Mouse (Mus musculus): ENCODE measurements at regions not wholly inside any gene's neighbourhood (a gene's known extent, or its start where the extent isn't known, plus 50 kb on each side); places are given as distances from the start of the nearest gene placed in this dataset.

DNA sequence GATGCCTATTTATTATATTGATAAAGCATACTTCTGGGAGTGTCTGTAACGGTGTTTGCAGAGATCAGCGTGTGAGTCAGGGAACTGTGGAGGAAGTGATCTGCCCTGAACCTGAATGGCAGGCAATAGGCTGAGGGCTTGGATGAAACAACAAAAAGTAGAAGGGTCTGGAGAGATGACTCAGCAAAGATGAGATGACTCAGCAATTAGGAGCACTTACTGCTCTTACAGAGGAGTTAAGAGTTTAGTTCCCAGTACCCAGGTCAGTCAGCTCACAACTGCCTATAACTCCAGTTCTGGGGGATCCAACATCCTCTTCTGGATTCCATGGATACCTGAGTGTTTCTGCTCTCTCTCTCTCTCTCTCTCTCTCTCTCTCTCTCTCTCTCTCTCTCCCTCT lies 277.6 kb downstream of the 3100002H09Rik start:
- H3K27me3 ChIP-seq (ENCODE audit: control insufficient read depth, insufficient read depth, low read length), result no peaks in the 10 kb centered on the region
- H3K27ac ChIP-seq (ENCODE audit: insufficient read depth, low read length), result no peak overlapping the region
- no peaks in the 10 kb centered on the region for H3K4me1 ChIP-seq (ENCODE audit: control insufficient read depth, insufficient read depth, insufficient read length)
- H3K36me3 ChIP-seq (ENCODE audit: control insufficient read depth, insufficient read depth, low read length), result no peaks in the 10 kb centered on the region
- DNase-seq (ENCODE audit: low read depth in 1 of 2, low spot score in 2 of 2), result no peak
- H3K4me3 ChIP-seq (ENCODE audit: extremely low read depth, insufficient read depth, insufficient read length), result no peak overlapping the region
- TF ChIP-seq POLR2A (IDR thresholded peaks at IDR 0.05; ENCODE audit: low read depth, low read length) (no peak), CTCF (IDR thresholded peaks at IDR 0.05; ENCODE audit: extremely low read depth, insufficient read depth, insufficient read length, insufficient replicate concordance) (no peak)
- 56% methylated on average over 2 of the region's 2 CpGs for WGBS

DNA sequence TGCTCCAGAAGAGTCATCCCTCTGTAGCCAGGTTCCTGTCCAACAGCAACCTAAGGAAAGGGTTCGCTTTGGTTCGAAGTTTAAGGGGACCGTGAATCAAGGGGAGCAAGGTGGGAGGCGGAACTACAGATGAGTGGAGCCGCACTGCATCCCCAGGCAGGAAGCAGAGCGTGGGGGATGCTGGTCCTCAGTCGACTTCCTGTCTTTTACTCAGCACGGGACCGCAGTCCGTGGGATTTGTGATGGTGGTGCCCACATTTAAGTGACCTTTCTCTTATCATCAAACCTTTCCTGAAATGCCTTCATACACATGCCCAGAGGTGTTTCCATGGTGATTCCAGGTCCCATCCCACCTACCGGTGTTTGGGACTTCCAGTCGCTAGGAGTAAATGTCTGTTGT lies 278.2 kb downstream of the 3100002H09Rik start:
- Histone ChIP-seq H3K27me3 (ENCODE audit: control insufficient read depth, insufficient read depth, low read length) (no peaks in the 10 kb centered on the region), H3K4me3 (ENCODE audit: extremely low read depth, insufficient read depth, insufficient read length) (no peak overlapping the region), H3K27ac (ENCODE audit: insufficient read depth, low read length) (no peak overlapping the region), H3K4me1 (ENCODE audit: control insufficient read depth, insufficient read depth, insufficient read length) (no peaks in the 10 kb centered on the region), H3K36me3 (ENCODE audit: control insufficient read depth, insufficient read depth, low read length) (no peaks in the 10 kb centered on the region)
- no peak for TF ChIP-seq CTCF (IDR thresholded peaks at IDR 0.05; ENCODE audit: extremely low read depth, insufficient read depth, insufficient read length, insufficient replicate concordance)
- no peak for DNase-seq (ENCODE audit: low read depth in 1 of 2, low spot score in 2 of 2)
- 81% methylated on average over 12 of the region's 12 CpGs for WGBS

DNA sequence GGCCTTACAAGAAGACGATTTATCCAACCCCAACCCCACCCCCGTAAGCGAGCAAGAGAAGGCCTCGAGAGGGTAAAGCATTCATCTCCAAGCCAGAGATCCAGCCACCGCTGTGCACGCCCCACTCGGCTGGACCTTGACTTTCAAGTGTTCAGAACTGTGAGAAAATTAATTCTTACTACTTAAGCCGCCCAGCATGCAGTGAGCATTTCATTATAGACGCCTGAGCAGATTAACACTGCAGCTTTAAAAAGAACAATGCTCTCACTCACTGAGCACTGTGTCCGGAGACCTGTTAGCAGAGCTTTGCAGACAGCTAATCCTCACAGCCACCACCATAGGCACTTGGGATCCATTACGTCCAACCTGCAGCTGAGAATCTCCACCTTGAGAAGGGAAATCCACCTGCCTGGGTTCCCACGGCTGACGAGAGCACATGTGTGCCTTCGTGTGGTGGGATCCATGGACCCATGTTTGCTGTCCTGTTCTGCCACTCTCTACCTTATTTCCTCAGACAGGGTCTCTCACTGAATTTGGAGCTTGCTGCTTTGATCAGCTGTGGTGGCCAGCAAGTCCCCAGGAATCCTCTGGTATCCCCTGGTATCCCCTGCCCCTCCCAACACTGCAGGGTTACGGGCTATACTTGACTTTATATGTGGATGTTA lies 281.4 kb downstream of the 3100002H09Rik start:
- H3K27me3 ChIP-seq (ENCODE audit: control insufficient read depth, insufficient read depth, low read length), result no peaks in the 10 kb centered on the region
- H3K4me3 ChIP-seq (ENCODE audit: extremely low read depth, insufficient read depth, insufficient read length), result no peak overlapping the region
- no peaks in the 10 kb centered on the region for H3K36me3 ChIP-seq (ENCODE audit: control insufficient read depth, insufficient read depth, low read length)
- H3K27ac ChIP-seq (ENCODE audit: insufficient read depth, low read length), result no peak overlapping the region
- 83% methylated on average over 15 of the region's 15 CpGs for WGBS
- H3K4me1 ChIP-seq (ENCODE audit: control insufficient read depth, insufficient read depth, insufficient read length), result no peaks in the 10 kb centered on the region
- DNase-seq (ENCODE audit: low read depth in 1 of 2, low spot score in 2 of 2), result no peak
- no peak for TF ChIP-seq CTCF (IDR thresholded peaks at IDR 0.05; ENCODE audit: extremely low read depth, insufficient read depth, insufficient read length, insufficient replicate concordance)
- no peak for TF ChIP-seq POLR2A (IDR thresholded peaks at IDR 0.05; ENCODE audit: low read depth, low read length)

DNA sequence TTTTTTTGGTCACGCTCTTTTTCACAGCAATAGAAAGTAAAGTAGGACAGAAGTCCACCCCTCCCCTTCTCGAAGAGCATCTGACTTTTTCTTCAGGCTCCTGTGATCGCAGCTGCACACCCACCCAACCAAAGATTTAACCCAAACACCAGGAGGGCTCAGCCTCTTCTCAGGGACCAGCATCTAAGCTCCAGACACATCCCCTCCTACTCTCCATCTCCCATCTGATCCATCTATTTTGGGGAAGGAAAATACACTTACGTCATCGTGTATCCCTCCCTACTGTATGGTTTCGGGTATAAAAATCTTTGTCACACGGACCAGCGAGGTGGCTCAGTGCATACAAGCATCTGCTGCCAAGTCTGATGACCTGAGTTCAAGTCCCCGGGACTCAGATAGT lies 284.3 kb downstream of the 3100002H09Rik start:
- Histone ChIP-seq H3K4me1 (ENCODE audit: control insufficient read depth, insufficient read depth, insufficient read length) (no peaks in the 10 kb centered on the region), H3K36me3 (ENCODE audit: control insufficient read depth, insufficient read depth, low read length) (no peaks in the 10 kb centered on the region), H3K4me3 (ENCODE audit: extremely low read depth, insufficient read depth, insufficient read length) (no peak overlapping the region), H3K27me3 (ENCODE audit: control insufficient read depth, insufficient read depth, low read length) (no peaks in the 10 kb centered on the region), H3K27ac (ENCODE audit: insufficient read depth, low read length) (no peak overlapping the region)
- 88% methylated on average over 9 of the region's 9 CpGs for WGBS
- TF ChIP-seq CTCF (IDR thresholded peaks at IDR 0.05; ENCODE audit: extremely low read depth, insufficient read depth, insufficient read length, insufficient replicate concordance), result no peak
- TF ChIP-seq POLR2A (IDR thresholded peaks at IDR 0.05; ENCODE audit: low read depth, low read length), result no peak
- DNase-seq (ENCODE audit: low read depth in 1 of 2, low spot score in 2 of 2), result no peak

DNA sequence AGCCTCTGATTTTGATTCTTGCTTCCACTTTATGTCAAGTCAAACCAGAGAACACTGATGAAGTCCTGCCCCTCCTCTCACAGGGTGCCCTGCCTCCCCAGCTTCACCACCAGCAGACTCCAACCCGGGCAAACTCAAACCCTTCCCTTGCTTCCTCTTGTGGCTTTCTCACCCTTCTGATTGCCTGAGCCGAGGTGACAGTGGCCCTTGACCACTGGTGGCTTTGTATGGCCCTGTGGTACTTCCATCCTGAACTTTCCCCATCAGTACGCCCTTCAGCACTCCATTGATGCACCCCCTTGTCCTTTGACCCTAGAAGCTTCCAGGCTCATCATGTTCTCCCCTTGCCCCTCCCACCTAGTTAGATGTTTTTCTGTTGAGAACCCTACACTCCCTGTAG lies 287.0 kb downstream of the 3100002H09Rik start:
- H3K27ac ChIP-seq (ENCODE audit: insufficient read depth, low read length), result no peak overlapping the region
- WGBS, result 43% methylated on average over 3 of the region's 3 CpGs
- no peaks in the 10 kb centered on the region for H3K36me3 ChIP-seq (ENCODE audit: control insufficient read depth, insufficient read depth, low read length)
- H3K27me3 ChIP-seq (ENCODE audit: control insufficient read depth, insufficient read depth, low read length), result no peaks in the 10 kb centered on the region
- no peak overlapping the region for H3K4me3 ChIP-seq (ENCODE audit: extremely low read depth, insufficient read depth, insufficient read length)
- TF ChIP-seq POLR2A (IDR thresholded peaks at IDR 0.05; ENCODE audit: low read depth, low read length) (no peak), CTCF (IDR thresholded peaks at IDR 0.05; ENCODE audit: extremely low read depth, insufficient read depth, insufficient read length, insufficient replicate concordance) (no peak)
- H3K4me1 ChIP-seq (ENCODE audit: control insufficient read depth, insufficient read depth, insufficient read length), result no peaks in the 10 kb centered on the region
- no peak for DNase-seq (ENCODE audit: low read depth in 1 of 2, low spot score in 2 of 2)

DNA sequence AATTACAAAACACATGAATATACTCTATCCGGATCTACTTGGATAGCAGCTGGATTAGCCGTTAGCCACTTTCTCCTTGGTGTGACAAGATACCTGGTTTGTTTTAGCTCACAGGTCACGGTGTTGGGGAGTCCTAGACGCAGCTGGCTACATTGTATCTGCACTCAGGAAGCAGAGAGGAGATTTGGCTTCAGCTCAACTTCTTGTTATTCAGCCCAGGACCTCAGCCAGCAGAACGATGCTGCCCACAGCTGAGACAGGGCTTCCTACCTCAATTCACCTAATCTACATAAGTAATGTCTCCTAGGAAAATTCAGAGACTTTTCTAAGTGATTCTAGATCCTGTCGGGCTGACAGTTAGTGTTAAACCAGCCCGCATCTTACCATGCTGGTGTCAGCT lies 289.4 kb downstream of the 3100002H09Rik start:
- Histone ChIP-seq H3K27ac (ENCODE audit: insufficient read depth, low read length) (no peak overlapping the region), H3K4me3 (ENCODE audit: extremely low read depth, insufficient read depth, insufficient read length) (no peak overlapping the region), H3K27me3 (ENCODE audit: control insufficient read depth, insufficient read depth, low read length) (no peaks in the 10 kb centered on the region), H3K36me3 (ENCODE audit: control insufficient read depth, insufficient read depth, low read length) (no peaks in the 10 kb centered on the region), H3K4me1 (ENCODE audit: control insufficient read depth, insufficient read depth, insufficient read length) (no peaks in the 10 kb centered on the region)
- 56% methylated on average over 7 of the region's 7 CpGs for WGBS
- TF ChIP-seq POLR2A (IDR thresholded peaks at IDR 0.05; ENCODE audit: low read depth, low read length) (no peak), CTCF (IDR thresholded peaks at IDR 0.05; ENCODE audit: extremely low read depth, insufficient read depth, insufficient read length, insufficient replicate concordance) (no peak)
- no peak for DNase-seq (ENCODE audit: low read depth in 1 of 2, low spot score in 2 of 2)

DNA sequence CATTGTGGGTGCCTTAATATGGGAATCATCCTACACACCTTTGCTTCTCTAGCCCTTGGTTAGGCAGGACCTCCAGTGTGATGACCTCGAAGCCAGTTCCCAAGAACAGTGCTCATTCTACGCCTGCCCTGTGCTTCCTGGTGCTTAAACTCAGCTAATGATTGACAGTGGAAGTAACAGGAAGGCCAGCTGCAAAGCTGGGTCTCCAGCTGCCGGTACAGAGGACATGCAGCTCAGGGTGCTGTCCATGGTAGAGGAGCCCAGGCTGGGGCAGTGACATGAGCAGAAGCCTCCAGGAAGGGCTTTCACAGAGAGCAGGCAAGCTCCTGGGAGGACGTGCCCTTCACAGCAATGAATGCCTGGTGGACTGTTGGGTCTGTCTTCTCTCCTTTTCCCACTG lies 293.6 kb downstream of the 3100002H09Rik start:
- 19% methylated on average over 4 of the region's 4 CpGs for WGBS

More for the DNA sequence above, 293.6 kb downstream of the 3100002H09Rik start:
- Histone ChIP-seq H3K27ac (ENCODE audit: insufficient read depth, low read length) (no peak overlapping the region), H3K4me3 (ENCODE audit: extremely low read depth, insufficient read depth, insufficient read length) (no peak overlapping the region), H3K36me3 (ENCODE audit: control insufficient read depth, insufficient read depth, low read length) (no peaks in the 10 kb centered on the region), H3K27me3 (ENCODE audit: control insufficient read depth, insufficient read depth, low read length) (no peaks in the 10 kb centered on the region), H3K4me1 (ENCODE audit: control insufficient read depth, insufficient read depth, insufficient read length) (no peaks in the 10 kb centered on the region)
- TF ChIP-seq CTCF (IDR thresholded peaks at IDR 0.05; ENCODE audit: extremely low read depth, insufficient read depth, insufficient read length, insufficient replicate concordance) (no peak), POLR2A (IDR thresholded peaks at IDR 0.05; ENCODE audit: low read depth, low read length) (no peak)
- DNase-seq (ENCODE audit: low read depth in 1 of 2, low spot score in 2 of 2), result no peak

Measured in spleen, adult 2 months (tissue).